Mouse (Mus musculus) lung, adult 2 months (tissue): ENCODE data around the gene Rnf180. TPM values are rescaled to one million over a fixed set of nuclear protein-coding genes. Genes with fewer than 3 reads are reported as not detected.

ENCODE experiments used
- DNase-seq: peaks from one replicate; pipeline ENCODE4 v3.0.0; 2022
- H3K4me1 ChIP-seq: fragments of 200-500 bp; 2 replicates; pipeline ENCODE4 v1.6.1; 2011; ENCODE audit warnings: low read length; ENCODE audit not compliant: control insufficient read depth, insufficient read depth
- H3K4me3 ChIP-seq: fragments of 200-500 bp; replicated peaks from 2 replicates; pipeline ENCODE3; 2011; ENCODE audit warnings: low read depth, mild to moderate bottlenecking, control low read depth, low read length; ENCODE audit errors: extremely low read depth
- CTCF ChIP-seq: fragments of 200-500 bp; IDR thresholded peaks from 2 replicates; pipeline ENCODE4 v1.5.1; 2011; ENCODE audit warnings: mild to moderate bottlenecking, low read length, control low read depth; ENCODE audit not compliant: insufficient read depth
- POLR2A ChIP-seq: fragments of 200-500 bp; IDR thresholded peaks from 2 replicates; pipeline ENCODE4 v1.6.1; 2011; ENCODE audit warnings: low read depth, mild to moderate bottlenecking, control low read depth, low read length, borderline replicate concordance; ENCODE audit errors: extremely low read depth
- WGBS: fragments of 180-500 bp; shearing (Covaris S2); methylation state at CpG from one replicate; pipeline ENCODE4 v1.1.7; 2018; 5-methylcytosine and 5-hydroxymethylcytosine counted together
- polyA plus RNA-seq: library from polyadenylated mRNA; depleted of rRNA; stranded (reverse); fragments of >200 nt; gene quantifications from 2 replicates; pipeline ENCODE4 v1.2.3, GENCODE M21; 2012

Gene Rnf180
- polyA plus RNA-seq, 1 experiment: 1.7 TPM

DNA sequence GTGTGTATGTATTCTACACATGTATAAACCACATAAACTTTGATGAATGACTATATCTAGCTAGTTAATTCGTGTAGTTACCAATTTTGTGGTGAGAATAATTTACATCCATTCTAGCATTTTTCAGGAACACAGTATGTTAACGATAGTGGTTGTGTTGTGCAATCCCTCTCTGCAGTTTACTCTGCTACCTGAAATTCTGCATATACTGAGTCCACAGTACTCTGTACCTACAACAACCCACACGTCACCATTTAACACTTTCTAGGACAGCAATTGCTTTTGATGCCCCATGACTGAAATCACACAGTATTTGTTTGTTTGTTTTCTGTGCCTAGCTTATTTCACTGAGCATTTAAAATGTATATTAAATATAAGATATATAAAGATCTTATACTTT lies 83.9 kb downstream of the Rnf180 start:
- TF ChIP-seq POLR2A: no peak
- no peak for TF ChIP-seq CTCF
- no peak overlapping the region for H3K4me3 ChIP-seq
- no peaks in the 10 kb centered on the region for H3K4me1 ChIP-seq
- no peak for DNase-seq
- WGBS: 52% methylated on average over 3 of the region's 3 CpGs

DNA sequence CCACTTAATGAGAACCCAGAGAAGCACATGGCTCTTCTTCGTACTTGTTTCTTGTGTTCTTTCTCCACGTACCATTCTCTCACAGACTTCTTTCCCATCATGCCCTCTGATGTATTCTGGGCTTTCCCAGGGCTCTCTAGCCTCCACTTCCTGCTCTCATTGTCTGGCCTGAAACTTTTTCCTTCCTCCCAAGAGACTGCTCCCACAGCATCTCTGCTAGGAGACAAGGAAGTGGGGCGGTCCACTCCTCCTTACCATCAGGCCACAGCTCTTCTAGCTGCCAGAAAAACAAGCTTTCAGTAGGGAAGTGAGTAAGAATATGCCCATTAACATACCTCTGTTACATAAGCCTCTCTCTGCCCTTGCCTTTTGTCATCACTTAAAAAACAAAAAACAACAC lies 90.8 kb downstream of the Rnf180 start:
- H3K4me1 ChIP-seq: no peaks in the 10 kb centered on the region
- WGBS: 61% methylated on average over 3 of the region's 3 CpGs
- DNase-seq: no peak
- TF ChIP-seq POLR2A: no peak
- no peak for TF ChIP-seq CTCF
- no peak overlapping the region for H3K4me3 ChIP-seq

DNA sequence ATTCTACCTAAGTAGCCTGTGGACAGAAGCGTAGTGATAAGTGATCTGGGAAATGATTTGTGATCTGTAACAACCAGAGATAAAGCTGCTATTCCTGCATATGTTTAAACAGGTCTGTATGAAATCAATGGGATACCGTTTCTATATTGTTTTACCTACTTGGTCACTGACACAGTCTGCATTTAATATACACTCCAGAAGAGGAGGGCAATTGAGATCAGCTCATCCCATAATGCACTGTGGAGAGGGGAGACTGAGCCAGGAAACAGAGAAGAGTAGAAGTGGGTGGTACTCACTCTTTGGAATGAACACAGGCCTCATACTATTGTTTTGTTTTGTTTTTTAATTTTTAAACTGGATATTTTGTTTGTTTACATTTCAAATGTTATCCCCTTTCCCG lies 96.0 kb downstream of the Rnf180 start:
- WGBS: 59% methylated on average over 3 of the region's 3 CpGs
- Histone ChIP-seq H3K4me1 (no peaks in the 10 kb centered on the region), H3K4me3 (no peak overlapping the region)
- TF ChIP-seq POLR2A: no peak
- TF ChIP-seq CTCF: no peak
- DNase-seq: no peak

DNA sequence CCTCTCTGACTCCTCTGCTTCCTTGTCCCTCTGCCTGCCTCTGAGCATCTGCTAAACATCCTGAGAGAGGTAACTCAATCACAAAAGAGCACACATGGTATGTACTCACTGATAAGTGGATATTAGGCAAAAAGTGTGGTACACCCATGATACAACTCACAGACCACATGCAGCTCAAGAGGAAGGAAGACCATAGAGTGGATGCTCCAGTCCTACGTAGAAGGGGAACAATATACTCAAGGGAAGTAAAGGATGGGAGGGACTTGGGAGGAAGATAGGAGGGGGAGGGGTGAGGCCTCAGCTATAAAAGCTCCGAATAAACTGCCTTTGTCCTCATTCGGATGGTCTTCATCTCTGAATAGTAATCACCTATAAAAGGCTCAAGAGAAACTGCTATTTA lies 96.6 kb downstream of the Rnf180 start:
- H3K4me3 ChIP-seq: no peak overlapping the region
- DNase-seq: no peak
- TF ChIP-seq CTCF: no peak
- no peak for TF ChIP-seq POLR2A
- 37% methylated on average over 3 of the region's 3 CpGs for WGBS
- no peaks in the 10 kb centered on the region for H3K4me1 ChIP-seq

DNA sequence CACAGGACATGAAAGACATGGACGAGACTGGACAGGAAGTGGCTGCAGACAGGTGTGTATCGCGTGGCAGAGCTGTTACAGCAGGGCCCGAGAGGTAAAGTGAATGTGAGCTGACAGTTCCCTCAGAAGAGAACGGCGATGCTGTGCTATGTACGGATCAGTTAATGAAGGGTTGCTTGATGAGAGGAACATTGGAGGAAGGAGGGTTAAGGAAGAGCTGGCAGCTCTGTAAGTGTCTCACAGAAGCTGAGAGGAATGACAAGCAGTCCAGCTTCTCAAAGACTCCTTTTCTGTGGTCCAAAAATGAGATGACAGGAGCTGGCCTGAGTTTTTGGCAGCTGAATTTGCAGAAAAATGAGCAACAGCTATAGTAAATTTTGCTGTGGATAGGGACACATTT lies 101.0 kb downstream of the Rnf180 start:
- Histone ChIP-seq H3K4me1 (no peaks in the 10 kb centered on the region), H3K4me3 (no peak overlapping the region)
- TF ChIP-seq CTCF: no peak
- no peak for TF ChIP-seq POLR2A
- DNase-seq: no peak
- WGBS: 59% methylated on average over 7 of the region's 7 CpGs

DNA sequence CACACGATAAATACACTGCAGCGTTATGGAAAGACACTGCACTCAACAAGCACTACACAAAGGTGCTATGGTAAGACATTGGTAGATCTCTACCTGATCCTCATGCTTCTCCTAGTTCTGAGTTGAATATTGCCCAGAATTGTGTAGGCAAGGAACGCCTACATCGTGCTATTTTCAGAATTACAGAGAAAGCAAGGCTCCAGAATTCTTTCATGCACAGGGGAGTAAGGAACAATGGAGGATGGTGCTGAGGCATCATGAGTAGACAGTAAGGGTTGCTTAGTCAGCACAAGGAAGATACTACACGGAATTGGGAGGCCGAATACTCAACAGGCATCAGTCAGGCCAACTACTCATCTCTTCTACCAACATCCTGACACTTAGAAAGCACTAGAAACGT lies 105.9 kb downstream of the Rnf180 start:
- Histone ChIP-seq H3K4me1 (no peaks in the 10 kb centered on the region), H3K4me3 (no peak overlapping the region)
- TF ChIP-seq CTCF (no peak), POLR2A (no peak)
- DNase-seq: no peak
- 82% methylated on average over 7 of the region's 7 CpGs for WGBS

DNA sequence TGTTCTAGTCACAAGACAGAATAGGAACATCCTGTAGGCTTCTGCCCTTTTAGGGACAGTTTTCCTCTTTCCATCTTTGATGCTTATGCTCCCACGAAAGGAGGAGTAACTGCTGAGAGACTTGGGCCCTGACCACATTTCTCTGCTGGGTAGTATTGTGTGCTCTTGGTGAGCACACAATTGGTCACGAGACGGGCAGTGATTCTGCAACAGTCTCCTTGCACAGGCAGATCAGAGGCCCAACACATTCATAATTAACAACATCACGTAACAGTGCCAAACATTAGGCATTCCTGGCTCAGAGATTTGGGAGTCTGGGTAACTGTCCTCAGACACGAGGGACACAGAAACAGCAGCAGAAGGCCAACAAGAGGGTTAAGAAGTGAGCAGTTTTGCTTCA lies 113.8 kb downstream of the Rnf180 start:
- no peaks in the 10 kb centered on the region for H3K4me1 ChIP-seq
- DNase-seq: no peak
- H3K4me3 ChIP-seq: no peak overlapping the region
- WGBS: 85% methylated on average over 5 of the region's 5 CpGs
- no peak for TF ChIP-seq POLR2A
- no peak for TF ChIP-seq CTCF

DNA sequence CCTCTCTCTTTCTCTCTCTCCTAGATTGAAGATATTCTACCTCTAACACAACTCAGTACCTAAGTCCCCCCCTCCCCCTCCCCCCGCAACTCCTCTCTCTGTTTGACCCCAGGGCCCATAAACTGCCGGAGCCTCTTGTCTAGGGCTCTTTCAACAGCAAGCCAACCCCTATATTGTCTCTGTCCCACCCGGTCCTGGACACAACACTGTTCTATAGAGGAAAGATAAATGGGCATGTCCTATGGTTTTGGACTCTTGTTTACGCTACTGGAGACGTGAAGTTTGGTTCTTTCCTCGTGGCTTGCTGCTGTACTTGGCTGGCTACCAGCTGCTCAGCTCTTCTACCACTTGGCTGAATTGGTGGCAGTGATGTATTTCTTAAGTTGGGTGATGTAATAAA lies 129.2 kb downstream of the Rnf180 start:
- no peak for DNase-seq
- Histone ChIP-seq H3K4me1 (no peaks in the 10 kb centered on the region), H3K4me3 (no peak overlapping the region)
- WGBS: 48% methylated on average over 6 of the region's 6 CpGs
- TF ChIP-seq POLR2A (no peak), CTCF (no peak)

DNA sequence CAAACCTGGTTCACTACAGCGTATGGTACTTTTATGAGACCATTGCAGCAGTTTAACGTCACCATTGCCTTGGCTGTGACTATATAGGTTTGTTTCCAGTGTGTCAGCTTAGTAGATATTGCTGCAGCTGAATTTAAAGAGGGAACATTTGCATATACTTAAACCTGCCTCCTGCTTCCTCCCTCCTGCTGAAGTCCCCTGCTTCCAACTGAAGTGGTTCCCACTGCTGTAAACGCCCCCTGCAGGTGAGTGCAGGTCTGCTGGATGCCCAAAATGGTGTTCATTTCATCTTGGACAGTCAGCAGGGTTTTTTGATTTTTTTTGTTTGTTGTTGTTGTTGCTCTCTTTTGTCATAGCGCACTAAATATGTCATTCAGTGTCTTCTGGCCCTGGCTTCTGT lies 140.7 kb downstream of the Rnf180 start:
- DNase-seq: peak; percentile 10

DNA sequence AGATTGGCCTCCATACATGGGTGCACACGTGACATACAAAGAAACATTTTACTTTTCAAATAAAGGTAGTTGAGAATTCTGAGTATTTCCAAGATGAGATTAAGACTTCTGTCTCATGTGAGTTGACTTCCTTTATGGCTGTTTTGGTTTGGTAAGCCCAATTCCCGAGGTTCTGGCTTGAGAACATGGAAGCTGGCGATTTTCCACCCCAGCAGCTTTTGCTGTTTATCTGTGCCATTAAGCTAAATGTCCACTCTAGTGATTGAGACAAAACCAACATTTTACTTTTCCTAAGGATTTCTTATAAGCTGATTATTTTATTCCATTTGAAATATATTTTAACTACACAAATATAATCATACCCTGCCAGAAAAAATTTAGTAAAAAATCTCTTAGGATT lies 144.6 kb downstream of the Rnf180 start:
- DNase-seq: no peak
- Histone ChIP-seq H3K4me1 (no peaks in the 10 kb centered on the region), H3K4me3 (no peak overlapping the region)
- TF ChIP-seq CTCF (no peak), POLR2A (no peak)
- WGBS: 80% methylated on average over 3 of the region's 3 CpGs

More for the DNA sequence above, 140.7 kb downstream of the Rnf180 start:
- Histone ChIP-seq H3K4me1 (no peaks in the 10 kb centered on the region), H3K4me3 (no peak overlapping the region)
- WGBS: 64% methylated on average over 4 of the region's 4 CpGs
- TF ChIP-seq POLR2A: no peak
- TF ChIP-seq CTCF: 0 out of 2 replicates have a peak, but pooled peaks have one; percentile 40
